Mouse (Mus musculus) Muller cell, postnatal 12 days (primary cell): ENCODE measurements around the gene Nr6a1.
A peak's percentile ranks its signal among the peaks of the same experiment; 100 is the strongest.

Experiments
- DNase-seq: peaks from one replicate; pipeline ENCODE4 v3.0.0-alpha.2; 2015; ENCODE audit errors: inconsistent ontology term

The Nr6a1 gene

GRCm38 (mm10) chr2:38874544-38875108 is 52.9 kb downstream of the Nr6a1 start:
- peak; percentile 49 for DNase-seq

GRCm38 (mm10) chr2:38872730-38873129 is 54.8 kb downstream of the Nr6a1 start:
- DNase-seq: no peak

GRCm38 (mm10) chr2:38866711-38867110 is 60.8 kb downstream of the Nr6a1 start:
- no peak for DNase-seq

GRCm38 (mm10) chr2:38864011-38864410 is 63.5 kb downstream of the Nr6a1 start:
- peak; percentile 12 for DNase-seq

- no peak for DNase-seq
These were observed 75.7 kb downstream of the Nr6a1 start for GRCm38 (mm10) chr2:38851797-38852196.

GRCm38 (mm10) chr2:38846319-38846718 is 81.2 kb downstream of the Nr6a1 start:
- DNase-seq: no peak

- no peak for DNase-seq
These were observed 92.0 kb downstream of the Nr6a1 start for GRCm38 (mm10) chr2:38835489-38835888.

GRCm38 (mm10) chr2:38831976-38832375 is 95.5 kb downstream of the Nr6a1 start:
- no peak for DNase-seq

- no peak for DNase-seq
These were observed 98.0 kb downstream of the Nr6a1 start for GRCm38 (mm10) chr2:38829521-38829920.

- DNase-seq: no peak
These were observed 99.6 kb downstream of the Nr6a1 start for GRCm38 (mm10) chr2:38827801-38828306.

- DNase-seq: peak; percentile 79
These were observed 101.3 kb downstream of the Nr6a1 start for GRCm38 (mm10) chr2:38826189-38826588.

GRCm38 (mm10) chr2:38824791-38825768 is 102.4 kb downstream of the Nr6a1 start:
- DNase-seq: peak; percentile 70

- DNase-seq: peak; percentile 96
These were observed 103.4 kb downstream of the Nr6a1 start for GRCm38 (mm10) chr2:38823912-38824583.

GRCm38 (mm10) chr2:38823406-38823805 is 104.1 kb downstream of the Nr6a1 start:
- DNase-seq: peak; percentile 75

- DNase-seq: peak; percentile 88
These were observed 104.5 kb downstream of the Nr6a1 start for GRCm38 (mm10) chr2:38822995-38823394.

- no peak for DNase-seq
These were observed 110.0 kb downstream of the Nr6a1 start for GRCm38 (mm10) chr2:38817487-38817886.

GRCm38 (mm10) chr2:38797087-38797624 is 130.3 kb downstream of the Nr6a1 start:
- peak; percentile 52 for DNase-seq

GRCm38 (mm10) chr2:38787338-38787737 is 140.2 kb downstream of the Nr6a1 start:
- no peak for DNase-seq

- no peak for DNase-seq
These were observed 141.1 kb downstream of the Nr6a1 start for GRCm38 (mm10) chr2:38786216-38786960.

GRCm38 (mm10) chr2:38785113-38785512 is 142.4 kb downstream of the Nr6a1 start:
- no peak for DNase-seq

GRCm38 (mm10) chr2:38784396-38784795 is 143.1 kb downstream of the Nr6a1 start:
- DNase-seq: no peak
